Mouse (Mus musculus) intestine, postnatal 0 days (tissue): ENCODE data around the gene Dcun1d5. TPM values are rescaled to one million over a fixed set of nuclear protein-coding genes. Genes with fewer than 3 reads are reported as not detected.

Source experiments
- ATAC-seq: fragments of 200-750 bp; cut with Nextera tagmentation; 2 replicates; pipeline ENCODE4 v1.8.0; 2017; ENCODE audit warnings: mild to moderate bottlenecking, moderate TSS enrichment, moderate library complexity
- H3K27ac ChIP-seq: fragments of 300-500 bp; sonication (generic); 2 replicates; pipeline ENCODE4 v1.5.1; 2014; ENCODE audit warnings: mild to moderate bottlenecking, low read depth, low read length, moderate library complexity
- H3K27me3 ChIP-seq: fragments of 300-500 bp; sonication (generic); replicated peaks from 2 replicates; pipeline ENCODE4 v1.6.1; 2014; ENCODE audit warnings: low read length, mixed read lengths; ENCODE audit not compliant: control insufficient read depth, insufficient read depth
- H3K36me3 ChIP-seq: fragments of 300-500 bp; sonication (generic); 2 replicates; pipeline ENCODE4 v1.6.1; 2014; ENCODE audit warnings: mild to moderate bottlenecking, moderate library complexity; ENCODE audit not compliant: control insufficient read depth, insufficient read depth
- H3K4me1 ChIP-seq: fragments of 300-500 bp; sonication (generic); replicated peaks from 2 replicates; pipeline ENCODE4 v1.6.1; 2014; ENCODE audit warnings: antibody characterized with exemption, low read length, mixed read lengths; ENCODE audit not compliant: control insufficient read depth, insufficient read depth
- H3K4me2 ChIP-seq: fragments of 300-500 bp; sonication (generic); replicated peaks from 2 replicates; pipeline ENCODE4 v1.6.1; 2014; ENCODE audit warnings: low read depth, mild to moderate bottlenecking, moderate library complexity
- H3K4me3 ChIP-seq: fragments of 300-500 bp; sonication (generic); 2 replicates; pipeline ENCODE4 v1.5.1; 2014; ENCODE audit warnings: low read depth, low read length
- H3K9ac ChIP-seq: fragments of 300-500 bp; sonication (generic); 2 replicates; pipeline ENCODE4 v1.6.1; 2014; ENCODE audit warnings: mild to moderate bottlenecking, low read depth, low read length
- H3K9me3 ChIP-seq: fragments of 300-500 bp; sonication (generic); 2 replicates; pipeline ENCODE4 v1.6.1; 2016; ENCODE audit warnings: mixed run types; ENCODE audit not compliant: control insufficient read depth
- CTCF ChIP-seq: sonication (generic); IDR thresholded peaks from 2 replicates; pipeline ENCODE4 v1.5.1; 2016; ENCODE audit warnings: low read depth, mild to moderate bottlenecking, control low read depth, antibody characterized with exemption, moderate library complexity
- WGBS: fragments of 180-500 bp; shearing (Covaris S2); extraction: QIAGEN DNeasy Blood & Tissue Kit; methylation state at CpG from one replicate; pipeline ENCODE4 v1.1.7; 2014; 5-methylcytosine and 5-hydroxymethylcytosine counted together
- polyA plus RNA-seq: library from polyadenylated mRNA; unstranded; fragments of >200 nt; fragmentation: Nextera tagmentation; extraction: Ambion mirVana; gene quantifications from 2 replicates; pipeline ENCODE4 v1.2.1, GENCODE M21; 2015

Gene Dcun1d5
- polyA plus RNA-seq, 1 experiment from 2014 or later = 78.9 TPM

- no peaks in the 10 kb centered on the region for H3K4me1 ChIP-seq
- H3K27ac ChIP-seq = peak overlapping the region; percentile 28; the same call in 1 of the 2 replicates
- TF ChIP-seq CTCF = no peak
- H3K4me3 ChIP-seq = no peak overlapping the region
- no peaks in the 10 kb centered on the region for H3K36me3 ChIP-seq
- H3K9ac ChIP-seq = no peak overlapping the region
- ATAC-seq = no peak
- WGBS = 67% methylated on average over 7 of the region's 7 CpGs
- no peak overlapping the region for H3K4me2 ChIP-seq
- H3K27me3 ChIP-seq = no peaks in the 10 kb centered on the region
- H3K9me3 ChIP-seq = no peaks in the 10 kb centered on the region
These were observed 37.1 kb downstream of the Dcun1d5 start for GRCm38 (mm10) chr9:7221460-7221859.

- H3K27ac ChIP-seq = no peak overlapping the region
- TF ChIP-seq CTCF = no peak
- no peak overlapping the region for H3K4me3 ChIP-seq
- no peaks in the 10 kb centered on the region for H3K9me3 ChIP-seq
- ATAC-seq = no peak
- no peaks in the 10 kb centered on the region for H3K36me3 ChIP-seq
- no peaks in the 10 kb centered on the region for H3K4me1 ChIP-seq
- no peaks in the 10 kb centered on the region for H3K27me3 ChIP-seq
- H3K9ac ChIP-seq = no peak overlapping the region
- no peak overlapping the region for H3K4me2 ChIP-seq
- 94% methylated on average over 1 of the region's 1 CpGs for WGBS
These were observed 54.3 kb downstream of the Dcun1d5 start for GRCm38 (mm10) chr9:7238619-7239018.

GRCm38 (mm10) chr9:7239967-7240366 is 55.6 kb downstream of the Dcun1d5 start:
- WGBS = 81% methylated on average over 2 of the region's 2 CpGs
- H3K27me3 ChIP-seq = no peaks in the 10 kb centered on the region
- TF ChIP-seq CTCF = no peak
- no peak for ATAC-seq
- no peak overlapping the region for H3K27ac ChIP-seq
- H3K9me3 ChIP-seq = no peaks in the 10 kb centered on the region
- no peaks in the 10 kb centered on the region for H3K4me1 ChIP-seq
- no peak overlapping the region for H3K9ac ChIP-seq
- H3K4me2 ChIP-seq = no peak overlapping the region
- H3K4me3 ChIP-seq = no peak overlapping the region
- H3K36me3 ChIP-seq = no peaks in the 10 kb centered on the region

- Histone ChIP-seq H3K9ac (no peak overlapping the region), H3K4me2 (no peak overlapping the region), H3K9me3 (no peaks in the 10 kb centered on the region), H3K4me3 (no peak overlapping the region), H3K4me1 (no peaks in the 10 kb centered on the region), H3K27me3 (no peaks in the 10 kb centered on the region), H3K27ac (no peak overlapping the region), H3K36me3 (no peaks in the 10 kb centered on the region)
- ATAC-seq = no peak
- 60% methylated on average over 1 of the region's 1 CpGs for WGBS
- no peak for TF ChIP-seq CTCF
These were observed 68.7 kb downstream of the Dcun1d5 start for GRCm38 (mm10) chr9:7252797-7253654.

Other genes starting within 250 kb of the Dcun1d5 start
- gene Dync2h1, start 74 bp upstream of the Dcun1d5 start, polyA plus RNA-seq = 3.1 and 4.3 TPM in 2 replicates
- gene Mmp13, start 88.0 kb downstream of the Dcun1d5 start, polyA plus RNA-seq = 1.7 and 1.9 TPM in 2 replicates
- 0.21 and 0.27 TPM in 2 replicates for gene Mmp12, start 159.9 kb downstream of the Dcun1d5 start, polyA plus RNA-seq
- gene Mmp1b, start 203.5 kb downstream of the Dcun1d5 start, polyA plus RNA-seq = not detected in 2 replicates